Mouse (Mus musculus) neural tube, embryonic 14.5 days (tissue): ENCODE data around the gene Olfr229. TPM values are rescaled to one million over a fixed set of nuclear protein-coding genes. Genes with fewer than 3 reads are reported as not detected.
"Not testable (repeated sequence)": the region's sequence is repeated elsewhere in the genome, so short reads cannot be mapped to it uniquely, and the experiment has no call there.

Experiments
- ATAC-seq: fragments of 200-750 bp; cut with Nextera tagmentation; 2 replicates; pipeline ENCODE4 v1.8.0; 2017; ENCODE audit warnings: low read depth, mild to moderate bottlenecking, moderate TSS enrichment, moderate library complexity
- H3K27ac ChIP-seq: fragments of 300-500 bp; sonication (generic); 2 replicates; pipeline ENCODE4 v1.5.1; 2014; ENCODE audit warnings: low read depth, mild to moderate bottlenecking, control low read depth, low read length, moderate library complexity, mixed read lengths
- H3K27me3 ChIP-seq: fragments of 300-500 bp; sonication (generic); 2 replicates; pipeline ENCODE4 v1.6.1; 2014; ENCODE audit warnings: low read length; ENCODE audit not compliant: control insufficient read depth, insufficient read depth
- H3K36me3 ChIP-seq: fragments of 300-500 bp; sonication (generic); 2 replicates; pipeline ENCODE4 v1.6.1; 2014; ENCODE audit warnings: low read length, mixed read lengths; ENCODE audit not compliant: control insufficient read depth, insufficient read depth
- H3K4me1 ChIP-seq: fragments of 300-500 bp; sonication (generic); 2 replicates; pipeline ENCODE4 v1.6.1; 2014; ENCODE audit warnings: low read length; ENCODE audit not compliant: control insufficient read depth, insufficient read depth
- H3K4me2 ChIP-seq: fragments of 300-500 bp; sonication (generic); 2 replicates; pipeline ENCODE4 v1.6.1; 2014; ENCODE audit warnings: mild to moderate bottlenecking, low read depth, low read length, control low read depth
- H3K4me3 ChIP-seq: fragments of 300-500 bp; sonication (generic); 2 replicates; pipeline ENCODE4 v1.5.1; 2014; ENCODE audit warnings: low read depth, low read length, control low read depth, mixed read lengths
- H3K9ac ChIP-seq: fragments of 300-500 bp; sonication (generic); replicated peaks from 2 replicates; pipeline ENCODE4 v1.6.1; 2014; ENCODE audit warnings: low read depth, mild to moderate bottlenecking, control low read depth, low read length, mixed read lengths
- H3K9me3 ChIP-seq: fragments of 300-500 bp; sonication (generic); 2 replicates; pipeline ENCODE4 v1.6.1; 2016; ENCODE audit warnings: low read length; ENCODE audit not compliant: control insufficient read depth
- WGBS: fragments of 180-500 bp; shearing (Covaris S2); extraction: QIAGEN DNeasy Blood & Tissue Kit; methylation state at CpG from one replicate; pipeline ENCODE4 v1.1.7; 2014; 5-methylcytosine and 5-hydroxymethylcytosine counted together
- polyA plus RNA-seq: library from polyadenylated mRNA; unstranded; fragments of >200 nt; fragmentation: Nextera tagmentation; extraction: Ambion mirVana; gene quantifications from 2 replicates; pipeline ENCODE4 v1.2.1, GENCODE M21; 2014

Gene Olfr229
- polyA plus RNA-seq, 1 experiment from 2014 or later: not detected

- ATAC-seq: no peak
- Histone ChIP-seq H3K4me2 (no peak within 1 kb of the TSS), H3K27ac (no peak within 1 kb of the TSS), H3K9me3 (no peaks in the 10 kb centered on the region), H3K36me3 (no peaks in the 10 kb centered on the region), H3K27me3 (no peaks in the 10 kb centered on the region), H3K4me1 (no peaks in the 10 kb centered on the region), H3K4me3 (no peak within 1 kb of the TSS), H3K9ac (no peak within 1 kb of the TSS)
- WGBS: 74% methylated on average over 1 of the region's 1 CpGs
These were observed 44.8 kb downstream of the Olfr229 start, which contains the start of gene Olfr975 for GRCm38 (mm10) chr9:39951946-39952345. Olfr975 (minus strand) TSS chr9:39952046.

DNA sequence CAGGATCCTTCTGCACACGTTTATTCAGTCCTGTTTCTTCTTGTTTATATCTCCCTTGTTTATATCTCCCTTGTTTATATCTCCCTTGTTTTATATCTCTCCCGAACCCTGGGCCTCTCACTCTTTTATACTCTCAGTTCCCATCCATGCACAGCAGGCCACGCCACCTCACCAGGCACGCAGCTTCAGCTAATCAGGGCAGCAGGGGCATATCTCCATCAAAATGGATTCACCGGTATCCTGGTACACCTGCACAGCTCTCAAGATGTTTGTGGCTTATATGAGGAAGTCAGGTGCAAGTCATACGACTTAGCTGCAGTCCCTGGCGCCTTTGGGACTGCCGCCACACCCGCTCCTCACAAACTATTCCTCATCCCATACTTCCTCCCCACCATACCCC lies 53.9 kb downstream of the Olfr229 start, which contains the start of gene Olfr976:
Gene Olfr976, minus strand, starts transcription at position 101 of the 400 bp plus-strand sequence.
- H3K9ac ChIP-seq, H3K4me3 ChIP-seq, H3K4me2 ChIP-seq, ATAC-seq, H3K4me1 ChIP-seq, H3K27ac ChIP-seq, H3K27me3 ChIP-seq, H3K9me3 ChIP-seq, H3K36me3 ChIP-seq: not testable (repeated sequence)
- 82% methylated on average over 7 of the region's 9 CpGs for WGBS

Other genes starting within 250 kb of the Olfr229 start
- gene Olfr963, start 240.1 kb upstream of the Olfr229 start, polyA plus RNA-seq: not detected in 2 replicates
- gene Olfr149, start 200.2 kb upstream of the Olfr229 start, polyA plus RNA-seq: not detected in 2 replicates
- gene Olfr965, start 196.0 kb upstream of the Olfr229 start, polyA plus RNA-seq: not detected in 2 replicates
- gene Olfr150, start 176.4 kb upstream of the Olfr229 start, polyA plus RNA-seq: not detected in 2 replicates
- gene Olfr967, start 161.1 kb upstream of the Olfr229 start, polyA plus RNA-seq: not detected in 2 replicates
- not detected in 2 replicates for gene Olfr968, start 124.1 kb upstream of the Olfr229 start, polyA plus RNA-seq
- gene Olfr969, start 116.4 kb upstream of the Olfr229 start, polyA plus RNA-seq: not detected in 2 replicates
- gene Olfr970, start 98.5 kb upstream of the Olfr229 start, polyA plus RNA-seq: not detected in 2 replicates
- not detected in 2 replicates for gene Olfr971, start 70.5 kb upstream of the Olfr229 start, polyA plus RNA-seq
- gene Olfr972, start 40.9 kb upstream of the Olfr229 start, polyA plus RNA-seq: not detected in 2 replicates
- not detected in 2 replicates for gene Olfr974, start 30.2 kb downstream of the Olfr229 start, polyA plus RNA-seq
- 0.09 TPM in 1 of 2 replicates, not detected in the other for gene Olfr975, start 44.7 kb downstream of the Olfr229 start, polyA plus RNA-seq
- not detected in 2 replicates for gene Olfr976, start 53.8 kb downstream of the Olfr229 start, polyA plus RNA-seq
- not detected in 2 replicates for gene Olfr978, start 84.8 kb downstream of the Olfr229 start, polyA plus RNA-seq
- gene Olfr979, start 96.1 kb downstream of the Olfr229 start, polyA plus RNA-seq: not detected in 2 replicates
- not detected in 2 replicates for gene Olfr980, start 102.2 kb downstream of the Olfr229 start, polyA plus RNA-seq
- gene Olfr981, start 114.1 kb downstream of the Olfr229 start, polyA plus RNA-seq: not detected in 2 replicates
- gene Olfr982, start 166.5 kb downstream of the Olfr229 start, polyA plus RNA-seq: not detected in 2 replicates
- gene Olfr983, start 186.3 kb downstream of the Olfr229 start, polyA plus RNA-seq: not detected in 2 replicates
- gene Olfr984, start 206.9 kb downstream of the Olfr229 start, polyA plus RNA-seq: not detected in 2 replicates
- not detected in 2 replicates for gene Olfr985, start 222.8 kb downstream of the Olfr229 start, polyA plus RNA-seq
- not detected in 2 replicates for gene Tmem225, start 240.8 kb downstream of the Olfr229 start, polyA plus RNA-seq